Mouse (Mus musculus): ENCODE results near the gene Plin5. TPM values are rescaled to one million over a fixed set of nuclear protein-coding genes. Genes with fewer than 3 reads are reported as not detected.

Gene Plin5
- polyA plus RNA-seq, 1 experiment from 2014 or later, result 1.2 TPM

- WGBS, result 92% methylated on average over 7 of the region's 7 CpGs
- Histone ChIP-seq H3K4me3 (replicated peaks) (no peak overlapping the region), H3K27ac (replicated peaks) (no peak overlapping the region), H3K9ac (no peak overlapping the region), H3K27me3 (no peaks in the 10 kb centered on the region), H3K36me3 (peaks cover 97% of the 10 kb centered on the region), H3K9me3 (replicated peaks) (no peaks in the 10 kb centered on the region), H3K4me1 (no peaks in the 10 kb centered on the region), H3K4me2 (replicated peaks) (no peak overlapping the region)
- ATAC-seq (ENCODE audit: insufficient number of reproducible peaks, low FRiP score, low TSS enrichment, low read depth), result no peak
These were observed 55.3 kb downstream of the Plin5 start for GRCm38 (mm10) chr17:56062081-56062480.

Other genes with a start within 250 kb of the Plin5 start
- gene Zfp119a, start 238.7 kb downstream of the Plin5 start, polyA plus RNA-seq (2015; fragmentation: Nextera tagmentation; extraction: Ambion mirVana), result 8.7 and 10.1 TPM in 2 replicates
- gene Zfp959, start 225.5 kb downstream of the Plin5 start, polyA plus RNA-seq (2015; fragmentation: Nextera tagmentation; extraction: Ambion mirVana), result 12.2 and 12.7 TPM in 2 replicates
- gene Zfp119b, start 168.1 kb downstream of the Plin5 start, polyA plus RNA-seq (2015; fragmentation: Nextera tagmentation; extraction: Ambion mirVana), result 6.8 and 7.4 TPM in 2 replicates
- 3.3 and 3.7 TPM in 2 replicates for gene Ebi3, start 165.0 kb downstream of the Plin5 start, polyA plus RNA-seq (2015; fragmentation: Nextera tagmentation; extraction: Ambion mirVana)
- gene Yju2, start 158.5 kb downstream of the Plin5 start, polyA plus RNA-seq (2015; fragmentation: Nextera tagmentation; extraction: Ambion mirVana), result 22.8 and 26.0 TPM in 2 replicates
- 20.4 and 22.2 TPM in 2 replicates for gene Shd, start 147.1 kb downstream of the Plin5 start, polyA plus RNA-seq (2015; fragmentation: Nextera tagmentation; extraction: Ambion mirVana)
- 12.5 and 16.8 TPM in 2 replicates for gene Fsd1, start 131.1 kb downstream of the Plin5 start, polyA plus RNA-seq (2015; fragmentation: Nextera tagmentation; extraction: Ambion mirVana)
- 23.6 and 24.5 TPM in 2 replicates for gene Stap2, start 112.0 kb downstream of the Plin5 start, polyA plus RNA-seq (2015; fragmentation: Nextera tagmentation; extraction: Ambion mirVana)
- gene Mpnd, start 111.9 kb downstream of the Plin5 start, polyA plus RNA-seq (2015; fragmentation: Nextera tagmentation; extraction: Ambion mirVana), result 91.3 and 97.2 TPM in 2 replicates
- gene Sh3gl1, start 81.0 kb downstream of the Plin5 start, polyA plus RNA-seq (2015; fragmentation: Nextera tagmentation; extraction: Ambion mirVana), result 194 and 201 TPM in 2 replicates
- 21.6 and 23.0 TPM in 2 replicates for gene Chaf1a, start 77.2 kb downstream of the Plin5 start, polyA plus RNA-seq (2015; fragmentation: Nextera tagmentation; extraction: Ambion mirVana)
- gene Ubxn6, start 42.6 kb downstream of the Plin5 start, polyA plus RNA-seq (2015; fragmentation: Nextera tagmentation; extraction: Ambion mirVana), result 46.4 and 51.6 TPM in 2 replicates
- gene Hdgfl2, start 38.0 kb downstream of the Plin5 start, polyA plus RNA-seq (2015; fragmentation: Nextera tagmentation; extraction: Ambion mirVana), result 112 and 119 TPM in 2 replicates
- 0.08 TPM in 1 of 2 replicates, not detected in the other for gene Plin4, start 7.8 kb downstream of the Plin5 start, polyA plus RNA-seq (2015; fragmentation: Nextera tagmentation; extraction: Ambion mirVana)
- gene Lrg1, start 4.4 kb upstream of the Plin5 start, polyA plus RNA-seq (2015; fragmentation: Nextera tagmentation; extraction: Ambion mirVana), result 1.4 and 1.8 TPM in 2 replicates
- 4.2 and 4.6 TPM in 2 replicates for gene Sema6b, start 22.7 kb upstream of the Plin5 start, polyA plus RNA-seq (2015; fragmentation: Nextera tagmentation; extraction: Ambion mirVana)
- 13.9 and 14.5 TPM in 2 replicates for gene Tnfaip8l1, start 44.9 kb upstream of the Plin5 start, polyA plus RNA-seq (2015; fragmentation: Nextera tagmentation; extraction: Ambion mirVana)
- gene Mydgf, start 66.3 kb upstream of the Plin5 start, polyA plus RNA-seq (2015; fragmentation: Nextera tagmentation; extraction: Ambion mirVana), result 102 and 108 TPM in 2 replicates
- 37.1 and 40.9 TPM in 2 replicates for gene Dpp9, start 101.3 kb upstream of the Plin5 start, polyA plus RNA-seq (2015; fragmentation: Nextera tagmentation; extraction: Ambion mirVana)
- gene Fem1a, start 139.2 kb upstream of the Plin5 start, polyA plus RNA-seq (2015; fragmentation: Nextera tagmentation; extraction: Ambion mirVana), result 15.0 and 15.4 TPM in 2 replicates
- gene Ticam1, start 159.2 kb upstream of the Plin5 start, polyA plus RNA-seq (2015; fragmentation: Nextera tagmentation; extraction: Ambion mirVana), result 6.7 and 7.4 TPM in 2 replicates
- 89.5 and 92.6 TPM in 2 replicates for gene Plin3, start 175.3 kb upstream of the Plin5 start, polyA plus RNA-seq (2015; fragmentation: Nextera tagmentation; extraction: Ambion mirVana)
- 0.33 TPM in 1 of 2 replicates, not detected in the other for gene Arrdc5, start 182.7 kb upstream of the Plin5 start, polyA plus RNA-seq (2015; fragmentation: Nextera tagmentation; extraction: Ambion mirVana)
- gene Uhrf1, start 185.7 kb upstream of the Plin5 start, polyA plus RNA-seq (2015; fragmentation: Nextera tagmentation; extraction: Ambion mirVana), result 110 and 113 TPM in 2 replicates
- 40.1 and 43.6 TPM in 2 replicates for gene Kdm4b, start 208.5 kb upstream of the Plin5 start, polyA plus RNA-seq (2015; fragmentation: Nextera tagmentation; extraction: Ambion mirVana)